Mouse (Mus musculus): Measurements from ENCODE around the gene Pi16. TPM values are rescaled to one million over a fixed set of nuclear protein-coding genes. Genes with fewer than 3 reads are reported as not detected.

Pi16 gene
- polyA plus RNA-seq, 1 experiment from 2014 or later, result 4.1 TPM

DNA sequence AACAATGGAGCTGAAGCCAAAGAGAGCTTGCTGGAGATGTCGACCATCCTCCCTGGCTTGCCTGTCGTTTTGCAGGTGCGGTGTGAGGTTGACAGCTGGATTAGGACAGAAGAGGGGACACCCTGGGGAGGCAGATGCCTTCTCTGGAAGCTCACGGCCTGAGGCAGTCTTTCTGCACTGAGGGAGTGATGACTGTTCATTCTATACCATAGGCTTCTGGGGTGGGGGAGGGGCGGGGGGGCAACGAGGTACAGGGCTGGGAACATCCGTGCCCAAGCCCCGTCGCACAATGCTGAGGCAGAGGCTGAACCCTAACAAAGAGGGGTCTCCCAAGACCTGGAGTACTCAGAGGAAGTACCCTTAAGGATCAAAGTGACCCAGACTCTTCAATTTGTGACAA is 39.4 kb downstream of the Pi16 start:
- H3K27me3 ChIP-seq (ENCODE audit: insufficient read depth, low read length), result no peaks in the 10 kb centered on the region
- peak overlapping the region; percentile 56 for H3K4me2 ChIP-seq (ENCODE audit: low read length)
- H3K9ac ChIP-seq (ENCODE audit: low read depth, low read length), result peak overlapping the region; percentile 52
- DNase-seq (ENCODE audit: low spot score) (no peak), ATAC-seq (replicated peaks; ENCODE audit: low FRiP score, low read depth) (0 out of 2 replicates have a peak, but pooled peaks have one; percentile 14)
- H3K36me3 ChIP-seq (ENCODE audit: insufficient read depth, low read length), result no peaks in the 10 kb centered on the region
- H3K4me3 ChIP-seq (replicated peaks; ENCODE audit: low read depth, low read length), result peak overlapping the region; percentile 20
- peak overlapping the region; percentile 94 for H3K27ac ChIP-seq
- H3K9me3 ChIP-seq (replicated peaks; ENCODE audit: low read length), result no peaks in the 10 kb centered on the region
- peaks cover 20% of the 10 kb centered on the region for H3K4me1 ChIP-seq (replicated peaks; ENCODE audit: insufficient read depth, low read length)
- no peak for TF ChIP-seq CTCF (IDR thresholded peaks at IDR 0.05; ENCODE audit: low read depth)
- 15% methylated on average over 9 of the region's 9 CpGs for WGBS

DNA sequence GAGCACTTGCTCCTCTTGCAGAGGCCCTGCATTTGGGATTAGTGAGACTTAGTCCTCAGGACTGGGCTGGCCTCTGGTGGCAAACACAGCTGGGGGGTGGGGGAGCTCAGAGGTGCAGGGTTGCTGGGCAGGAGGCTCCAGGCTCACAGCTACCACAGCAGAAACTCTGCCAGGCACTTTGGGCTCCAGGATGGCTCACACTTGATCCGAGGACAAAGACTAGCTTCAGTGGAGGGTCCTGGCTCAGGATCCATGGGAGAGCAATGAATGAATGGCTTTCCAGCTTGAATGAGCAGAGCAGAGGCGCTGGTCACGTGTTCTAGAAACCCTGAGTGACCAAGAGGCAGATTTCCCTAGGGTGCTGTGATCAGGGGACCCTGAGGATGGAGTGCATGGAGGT is 41.4 kb downstream of the Pi16 start:
- no peak overlapping the region for H3K27ac ChIP-seq
- no peak overlapping the region for H3K4me3 ChIP-seq (replicated peaks; ENCODE audit: low read depth, low read length)
- H3K9me3 ChIP-seq (replicated peaks; ENCODE audit: low read length), result no peaks in the 10 kb centered on the region
- H3K4me2 ChIP-seq (ENCODE audit: low read length), result no peak overlapping the region
- no peak overlapping the region for H3K9ac ChIP-seq (ENCODE audit: low read depth, low read length)
- H3K27me3 ChIP-seq (ENCODE audit: insufficient read depth, low read length), result no peaks in the 10 kb centered on the region
- ATAC-seq (replicated peaks; ENCODE audit: low FRiP score, low read depth), result no peak
- WGBS, result 90% methylated on average over 3 of the region's 3 CpGs
- DNase-seq (ENCODE audit: low spot score), result no peak
- H3K4me1 ChIP-seq (replicated peaks; ENCODE audit: insufficient read depth, low read length), result peaks cover 20% of the 10 kb centered on the region
- TF ChIP-seq CTCF (IDR thresholded peaks at IDR 0.05; ENCODE audit: low read depth), result no peak
- no peaks in the 10 kb centered on the region for H3K36me3 ChIP-seq (ENCODE audit: insufficient read depth, low read length)

DNA sequence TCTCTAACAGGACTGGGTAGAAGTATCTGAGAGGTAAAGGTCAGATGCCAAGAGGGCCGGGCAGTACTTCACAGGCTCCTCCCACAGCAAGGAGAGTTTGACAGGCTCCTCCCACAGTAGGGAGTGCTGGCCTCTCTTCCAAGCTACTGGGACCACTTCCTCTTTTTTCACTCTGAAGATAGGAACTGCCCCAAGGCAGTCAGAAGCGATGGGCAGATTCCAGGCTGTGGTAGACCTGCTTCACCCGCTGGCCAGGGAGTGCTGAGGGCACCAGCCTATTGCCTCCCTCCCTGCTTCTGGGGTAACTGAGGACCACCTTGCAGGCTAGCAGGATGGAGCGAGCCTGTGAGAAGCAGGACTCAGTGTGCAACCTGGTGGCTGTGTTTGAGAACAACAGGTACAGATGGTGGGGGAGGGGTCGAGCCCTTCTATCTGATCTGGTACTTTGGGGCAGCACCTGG is 43.3 kb downstream of the Pi16 start, which contains the start of gene Fgd2:
Fgd2 (plus strand) TSS at position 154 of the 461 bp plus-strand sequence.
- Histone ChIP-seq H3K27ac (no peak within 1 kb of the TSS), H3K36me3 (ENCODE audit: insufficient read depth, low read length) (no peaks in the 10 kb centered on the region), H3K4me3 (replicated peaks; ENCODE audit: low read depth, low read length) (no peak within 1 kb of the TSS), H3K4me2 (ENCODE audit: low read length) (no peak within 1 kb of the TSS; the same call in none of the 2 replicates), H3K9ac (ENCODE audit: low read depth, low read length) (no peak within 1 kb of the TSS), H3K27me3 (ENCODE audit: insufficient read depth, low read length) (no peaks in the 10 kb centered on the region), H3K9me3 (replicated peaks; ENCODE audit: low read length) (no peaks in the 10 kb centered on the region), H3K4me1 (replicated peaks; ENCODE audit: insufficient read depth, low read length) (peaks cover 14% of the 10 kb centered on the region)
- WGBS, result 16% methylated on average over 5 of the region's 5 CpGs
- TF ChIP-seq CTCF (IDR thresholded peaks at IDR 0.05; ENCODE audit: low read depth), result peak; percentile 42; the same call in 1 of the 2 replicates
- ATAC-seq (replicated peaks; ENCODE audit: low FRiP score, low read depth) (no peak), DNase-seq (ENCODE audit: low spot score) (peak; percentile 51)

DNA sequence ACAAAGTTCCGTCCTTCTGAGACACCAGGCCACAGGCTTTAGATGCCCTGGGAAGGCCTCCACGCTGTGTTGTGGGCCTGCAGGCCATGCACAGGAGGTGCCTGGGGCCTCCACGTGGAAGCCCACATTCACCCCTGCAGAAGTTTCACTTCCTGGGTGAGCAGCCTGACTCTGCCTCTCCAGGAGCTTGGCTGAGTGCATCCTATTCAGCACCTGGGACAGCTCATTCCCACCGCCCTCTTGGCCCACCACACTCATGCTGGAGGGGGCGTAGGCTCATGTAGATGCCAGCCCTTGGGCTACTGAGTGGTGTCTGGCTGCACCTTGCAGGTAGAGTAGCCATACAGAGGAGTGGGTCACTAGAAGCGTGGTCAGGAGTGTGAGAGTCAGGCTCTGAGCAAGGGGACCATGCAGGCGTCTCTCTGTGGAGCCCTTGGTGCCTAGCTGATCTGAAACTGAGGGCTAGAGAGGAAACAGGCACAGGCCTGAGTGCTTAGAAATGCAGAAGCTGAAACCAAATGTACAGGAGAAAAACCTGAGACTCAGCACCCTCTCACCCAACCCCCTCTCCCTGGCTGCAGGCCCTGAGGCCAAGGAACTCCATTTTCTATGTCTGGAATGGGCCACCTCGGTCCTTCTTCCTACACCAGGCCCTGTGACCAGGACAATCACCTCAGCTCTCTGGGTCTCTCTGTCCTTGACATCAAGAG is 44.7 kb downstream of the Pi16 start:
- H3K4me3 ChIP-seq (replicated peaks; ENCODE audit: low read depth, low read length), result no peak overlapping the region
- H3K4me2 ChIP-seq (ENCODE audit: low read length), result no peak overlapping the region; the same call in 1 of the 2 replicates
- DNase-seq (ENCODE audit: low spot score), result no peak

DNA sequence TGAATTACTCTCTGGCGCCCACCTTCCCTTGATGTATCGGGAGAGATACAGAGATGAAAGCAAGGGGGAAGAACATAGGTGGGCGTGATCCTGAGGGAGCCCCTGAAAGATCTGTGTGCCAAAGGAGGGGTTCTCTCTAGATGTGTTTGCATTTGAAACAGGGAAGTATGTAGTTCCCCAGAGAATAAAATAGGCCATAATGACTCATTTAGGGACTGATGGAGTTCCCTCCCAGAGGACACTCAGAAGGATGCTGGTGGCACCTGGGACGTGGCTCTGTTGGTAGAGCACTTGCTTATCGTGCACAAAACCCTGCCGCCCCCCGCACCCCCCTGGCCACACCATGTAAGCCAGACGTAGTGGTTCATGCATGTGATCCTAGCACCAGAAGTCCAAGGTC is 45.6 kb downstream of the Pi16 start:
- Histone ChIP-seq H3K4me3 (replicated peaks; ENCODE audit: low read depth, low read length) (no peak overlapping the region), H3K4me1 (replicated peaks; ENCODE audit: insufficient read depth, low read length) (no peaks in the 10 kb centered on the region), H3K27ac (no peak overlapping the region), H3K4me2 (ENCODE audit: low read length) (no peak overlapping the region), H3K36me3 (ENCODE audit: insufficient read depth, low read length) (no peaks in the 10 kb centered on the region), H3K9me3 (replicated peaks; ENCODE audit: low read length) (no peaks in the 10 kb centered on the region), H3K9ac (ENCODE audit: low read depth, low read length) (no peak overlapping the region), H3K27me3 (ENCODE audit: insufficient read depth, low read length) (no peaks in the 10 kb centered on the region)
- DNase-seq (ENCODE audit: low spot score), result no peak
- ATAC-seq (replicated peaks; ENCODE audit: low FRiP score, low read depth), result no peak
- no peak for TF ChIP-seq CTCF (IDR thresholded peaks at IDR 0.05; ENCODE audit: low read depth)
- WGBS, result 79% methylated on average over 8 of the region's 8 CpGs

More for the DNA sequence above, 44.7 kb downstream of the Pi16 start:
- no peaks in the 10 kb centered on the region for H3K27me3 ChIP-seq (ENCODE audit: insufficient read depth, low read length)
- no peaks in the 10 kb centered on the region for H3K36me3 ChIP-seq (ENCODE audit: insufficient read depth, low read length)
- no peak overlapping the region for H3K27ac ChIP-seq
- ATAC-seq (replicated peaks; ENCODE audit: low FRiP score, low read depth), result no peak
- no peak for TF ChIP-seq CTCF (IDR thresholded peaks at IDR 0.05; ENCODE audit: low read depth)
- 57% methylated on average over 8 of the region's 8 CpGs for WGBS
- H3K9me3 ChIP-seq (replicated peaks; ENCODE audit: low read length), result no peaks in the 10 kb centered on the region
- no peak overlapping the region for H3K9ac ChIP-seq (ENCODE audit: low read depth, low read length)
- peaks cover under 1% of the 10 kb centered on the region; the same call in 1 of the 2 replicates for H3K4me1 ChIP-seq (replicated peaks; ENCODE audit: insufficient read depth, low read length)

DNA sequence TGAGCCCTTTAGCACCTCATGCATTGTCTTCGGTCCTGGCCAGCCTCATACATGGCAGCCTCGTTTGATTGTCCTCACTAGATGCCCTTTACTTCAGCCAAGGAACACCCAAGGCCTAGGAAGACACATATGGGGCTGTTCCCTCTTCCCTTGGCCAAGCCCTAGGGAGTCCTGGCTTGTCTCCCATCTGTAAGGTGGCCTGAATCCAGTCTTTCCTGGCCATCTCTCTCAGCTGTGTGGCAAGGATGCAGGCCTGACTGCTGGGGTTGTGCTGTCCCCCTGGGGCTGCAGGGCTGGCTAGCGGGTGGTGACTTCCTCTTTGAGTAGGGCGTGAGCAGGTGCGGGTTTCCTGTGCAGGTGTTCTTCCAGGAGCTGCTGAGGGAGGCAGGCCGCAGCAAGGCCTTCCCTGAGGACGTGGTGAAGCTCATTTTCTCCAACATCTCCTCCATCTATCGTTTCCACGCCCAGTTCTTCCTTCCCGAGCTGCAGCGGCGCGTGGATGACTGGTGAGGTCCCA is 47.7 kb downstream of the Pi16 start:
- H3K4me1 ChIP-seq (replicated peaks; ENCODE audit: insufficient read depth, low read length), result no peaks in the 10 kb centered on the region

More for the DNA sequence above, 47.7 kb downstream of the Pi16 start:
- H3K27me3 ChIP-seq (ENCODE audit: insufficient read depth, low read length), result no peaks in the 10 kb centered on the region
- no peaks in the 10 kb centered on the region for H3K36me3 ChIP-seq (ENCODE audit: insufficient read depth, low read length)
- no peak overlapping the region for H3K4me3 ChIP-seq (replicated peaks; ENCODE audit: low read depth, low read length)
- H3K9ac ChIP-seq (ENCODE audit: low read depth, low read length), result no peak overlapping the region
- H3K27ac ChIP-seq, result no peak overlapping the region
- no peak for ATAC-seq (replicated peaks; ENCODE audit: low FRiP score, low read depth)
- no peak for DNase-seq (ENCODE audit: low spot score)
- H3K9me3 ChIP-seq (replicated peaks; ENCODE audit: low read length), result no peaks in the 10 kb centered on the region
- TF ChIP-seq CTCF (IDR thresholded peaks at IDR 0.05; ENCODE audit: low read depth), result no peak
- H3K4me2 ChIP-seq (ENCODE audit: low read length), result no peak overlapping the region
- WGBS, result 84% methylated on average over 13 of the region's 13 CpGs
